Mouse (Mus musculus) ES-CJ7 (cell line): ENCODE data around the gene Atp6v1e2.

Source experiments
- DNase-seq: peaks from one replicate; pipeline ENCODE4 v3.0.0; 2011; ENCODE audit warnings: low read depth, low spot score

Gene Atp6v1e2

GRCm38 (mm10) chr17:86915540-86915939 lies 32.2 kb downstream of the Atp6v1e2 start:
- peak; percentile 44 for DNase-seq

GRCm38 (mm10) chr17:86913003-86913607 lies 34.6 kb downstream of the Atp6v1e2 start:
- no peak for DNase-seq

GRCm38 (mm10) chr17:86911261-86911660 lies 36.4 kb downstream of the Atp6v1e2 start:
- no peak for DNase-seq

DNA sequence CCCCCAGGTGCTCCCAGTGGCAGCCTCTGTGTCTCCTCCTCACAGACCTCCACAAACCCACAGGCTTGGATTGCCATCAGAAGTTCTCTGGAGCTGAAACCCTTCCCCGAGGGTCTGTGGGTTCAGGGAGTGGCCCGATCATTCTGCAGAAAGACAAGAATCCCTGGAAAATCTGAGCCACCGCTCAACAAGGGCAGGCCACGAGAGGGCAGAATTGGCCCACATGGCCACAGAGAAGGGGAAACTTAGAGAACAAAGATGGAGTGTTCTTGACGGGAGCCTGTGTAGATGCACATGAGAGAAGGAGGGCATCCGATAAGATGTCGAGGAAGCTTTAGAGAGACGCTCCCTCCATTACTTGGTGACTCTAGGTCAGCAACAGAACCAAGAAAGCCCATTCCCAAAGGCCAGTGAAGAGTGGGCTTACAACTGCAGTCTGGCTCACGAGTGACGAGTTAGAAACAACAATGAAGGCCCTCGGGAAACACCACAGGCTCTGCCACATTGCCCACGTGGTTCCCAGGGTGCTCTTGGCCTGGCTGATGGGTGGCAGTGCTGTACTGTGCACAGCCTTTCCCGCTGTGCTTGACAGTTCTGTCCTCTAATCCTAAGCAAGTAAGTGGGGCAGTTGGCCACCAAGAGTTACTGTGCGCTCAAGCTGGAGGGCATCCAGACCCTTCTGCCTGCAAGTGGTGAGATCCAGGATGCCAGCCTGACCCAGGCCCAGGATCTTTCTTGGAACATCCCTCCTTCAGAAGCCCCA lies 37.8 kb downstream of the Atp6v1e2 start:
- peak; percentile 31 for DNase-seq

- DNase-seq, result no peak
These were observed 39.4 kb downstream of the Atp6v1e2 start for GRCm38 (mm10) chr17:86908316-86908715.

- DNase-seq, result no peak
These were observed 40.6 kb downstream of the Atp6v1e2 start for GRCm38 (mm10) chr17:86907092-86907491.

DNA sequence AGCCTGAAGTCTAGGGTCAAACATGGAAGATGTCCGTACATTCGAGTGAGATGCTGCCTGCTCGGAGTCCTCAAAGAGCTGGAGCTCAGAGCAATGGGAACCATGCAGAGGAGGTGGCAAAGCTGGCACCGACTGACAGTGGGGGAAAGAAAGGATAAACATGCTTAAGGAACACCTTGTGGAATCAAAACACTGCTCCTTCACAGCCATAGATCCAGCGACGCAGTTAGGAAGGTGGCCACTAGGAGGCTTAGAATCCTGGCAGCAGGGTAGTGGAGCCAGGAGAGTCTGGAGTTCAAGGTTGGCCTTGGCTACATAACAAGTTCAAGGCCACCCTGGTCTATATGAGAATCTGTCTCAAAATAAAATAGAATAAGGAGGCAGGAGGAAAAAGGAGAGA lies 41.1 kb downstream of the Atp6v1e2 start:
- DNase-seq, result peak; percentile 54

DNA sequence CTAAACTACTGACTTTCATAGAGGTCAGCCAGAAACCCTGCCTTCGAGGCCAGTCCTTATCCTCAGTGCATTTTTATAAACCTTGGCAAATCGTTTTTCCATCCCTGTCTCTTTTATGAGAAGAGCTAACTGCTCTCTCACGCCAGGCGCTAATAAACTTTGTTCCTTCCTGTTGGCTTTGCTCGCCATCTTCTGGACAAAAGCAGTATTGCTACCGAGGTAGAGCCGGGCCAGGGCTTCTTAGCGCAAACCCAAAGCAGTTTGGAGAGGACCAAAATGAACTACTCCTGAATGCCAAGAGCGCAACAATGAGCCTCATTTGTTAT lies 41.6 kb downstream of the Atp6v1e2 start:
- peak; percentile 75 for DNase-seq

GRCm38 (mm10) chr17:86905297-86906135 lies 42.2 kb downstream of the Atp6v1e2 start:
- DNase-seq, result peak; percentile 52

DNA sequence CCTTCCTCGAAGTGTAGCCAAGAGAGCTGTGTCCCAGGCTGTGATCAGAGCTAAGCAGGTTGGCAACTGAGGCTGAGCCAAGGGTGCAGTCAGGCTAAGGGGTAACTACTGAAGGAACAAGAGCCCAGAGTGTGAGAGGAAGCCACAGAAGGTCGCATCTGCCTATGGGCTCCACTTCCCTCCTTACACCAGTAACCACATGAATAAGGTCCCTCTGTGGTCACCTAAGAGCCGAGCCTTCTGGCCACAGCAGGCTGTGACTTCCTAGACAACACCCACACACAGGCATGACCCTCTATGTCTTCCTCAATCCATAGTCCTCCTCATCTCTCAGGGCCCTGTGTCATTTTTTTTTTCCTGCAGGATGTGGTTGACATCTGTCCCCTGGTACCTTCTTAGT lies 43.5 kb downstream of the Atp6v1e2 start:
- DNase-seq, result no peak

DNA sequence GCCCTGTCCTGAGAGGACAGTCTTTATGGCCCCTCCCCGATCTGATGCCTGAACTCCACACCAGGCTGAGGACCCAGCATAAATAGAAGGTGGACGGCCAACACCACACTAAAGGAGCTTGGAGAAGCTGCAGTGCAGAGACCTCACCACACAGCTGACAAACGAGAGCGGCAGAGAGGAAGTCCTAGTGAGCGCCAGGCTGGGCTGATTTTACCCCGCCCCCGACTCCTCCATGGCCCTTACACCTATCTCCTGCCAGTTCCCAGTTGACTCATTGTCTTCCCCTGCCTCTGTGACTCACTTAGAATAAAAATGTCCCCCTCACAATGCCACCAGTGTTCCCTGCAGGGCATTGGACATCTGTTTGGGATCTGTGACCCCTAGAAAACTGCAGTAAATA lies 44.1 kb downstream of the Atp6v1e2 start:
- DNase-seq, result no peak

DNA sequence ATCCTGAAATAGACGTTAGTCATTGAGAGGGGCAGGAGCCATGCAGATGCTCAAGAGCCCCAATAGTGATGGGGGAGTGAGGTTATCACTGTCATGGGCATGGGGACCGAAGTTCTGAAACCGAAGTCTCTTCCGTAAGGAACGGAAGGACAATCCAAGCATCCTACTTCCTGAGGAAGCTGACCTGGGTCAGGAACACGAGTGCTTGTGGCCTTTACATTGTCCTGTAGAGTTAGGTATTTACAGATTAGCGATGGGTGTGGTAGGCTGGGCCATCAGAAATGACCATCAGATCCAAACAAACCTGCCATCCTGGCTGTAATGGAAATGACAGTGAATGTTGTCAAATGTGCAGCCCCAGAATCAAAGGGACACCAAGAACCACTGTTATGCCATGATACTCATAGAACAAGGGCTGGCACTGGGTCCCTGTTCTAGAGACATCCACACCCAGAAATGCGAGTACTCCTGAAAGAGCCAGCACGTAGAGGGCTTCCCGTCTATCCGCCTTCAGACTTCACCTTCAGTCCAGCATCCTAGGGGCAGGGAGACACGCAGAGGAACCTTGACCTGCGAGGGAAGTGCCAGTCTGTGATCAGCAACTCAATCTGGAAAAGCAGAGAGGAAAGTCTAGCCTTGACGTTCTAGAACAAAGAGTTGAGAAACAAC lies 45.2 kb downstream of the Atp6v1e2 start:
- no peak for DNase-seq

DNA sequence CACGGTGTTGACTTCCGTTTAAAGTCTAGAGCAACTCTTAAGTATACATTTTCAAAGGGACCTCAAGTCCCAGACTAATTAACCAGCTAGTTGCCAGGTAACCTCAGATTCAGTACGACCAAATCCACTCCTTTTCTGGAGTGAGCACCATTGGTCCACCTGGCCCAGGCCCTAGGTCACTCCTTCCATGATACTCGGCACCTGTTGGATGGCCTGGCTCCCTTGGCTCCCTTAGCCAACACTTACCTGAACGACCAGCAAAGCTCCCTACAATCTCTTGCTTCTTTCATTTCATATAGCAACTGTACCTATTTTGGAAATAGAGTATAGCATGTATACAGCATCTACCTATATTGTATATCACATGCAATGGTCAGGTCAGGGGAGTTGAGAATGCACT lies 47.1 kb downstream of the Atp6v1e2 start:
- no peak for DNase-seq

DNA sequence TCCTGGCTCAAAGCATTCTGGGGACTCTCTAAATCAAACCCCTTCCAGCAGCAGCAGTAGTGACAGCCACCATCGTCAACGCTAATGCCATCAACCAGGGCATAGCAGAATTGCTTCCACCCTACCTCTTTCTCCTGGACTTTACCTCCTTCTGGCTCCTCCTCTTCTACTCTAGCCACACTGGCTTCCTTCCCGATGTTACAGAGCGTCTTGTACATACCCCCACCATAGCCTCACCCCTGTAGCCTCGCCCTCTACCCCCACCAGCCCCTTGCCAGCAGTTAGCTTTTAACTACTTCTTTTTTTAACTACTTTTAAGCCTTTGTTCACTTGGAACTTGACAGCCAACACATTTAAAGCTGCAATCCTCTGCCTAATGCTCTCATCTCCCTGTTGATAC lies 47.9 kb downstream of the Atp6v1e2 start:
- DNase-seq, result no peak

DNA sequence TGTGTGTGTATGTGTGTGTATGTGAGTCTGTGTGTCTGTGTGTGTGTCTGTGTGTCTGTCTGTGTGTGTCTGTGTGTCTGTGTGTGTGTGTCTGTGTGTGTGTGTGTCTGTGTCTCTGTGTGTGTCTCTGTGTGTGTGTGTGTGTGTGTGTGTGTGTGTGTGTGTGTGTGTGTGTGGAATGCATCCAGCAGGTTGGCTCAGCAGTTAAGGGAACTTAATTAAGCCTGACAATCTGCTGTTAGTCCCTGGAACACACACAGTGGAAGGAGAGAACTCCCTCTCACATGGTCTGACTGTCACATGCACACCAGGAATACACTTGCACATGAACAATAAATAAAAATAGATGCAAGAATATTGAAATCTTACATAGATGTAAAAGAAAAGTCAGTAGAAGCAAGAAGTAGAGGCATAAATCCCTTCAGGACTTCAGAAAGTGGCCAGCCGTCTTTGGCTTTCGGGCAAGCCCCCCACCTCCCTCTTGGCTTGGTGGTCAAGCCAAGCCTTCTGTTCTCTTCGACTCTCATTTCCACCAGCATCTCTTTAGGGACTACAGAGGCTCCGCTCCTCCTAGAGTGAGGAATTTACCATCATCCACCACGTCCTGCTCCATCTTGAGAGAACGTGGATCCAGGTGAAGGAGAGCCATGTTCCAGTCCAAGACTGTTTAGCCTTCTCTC lies 50.1 kb downstream of the Atp6v1e2 start:
- DNase-seq, result no peak

DNA sequence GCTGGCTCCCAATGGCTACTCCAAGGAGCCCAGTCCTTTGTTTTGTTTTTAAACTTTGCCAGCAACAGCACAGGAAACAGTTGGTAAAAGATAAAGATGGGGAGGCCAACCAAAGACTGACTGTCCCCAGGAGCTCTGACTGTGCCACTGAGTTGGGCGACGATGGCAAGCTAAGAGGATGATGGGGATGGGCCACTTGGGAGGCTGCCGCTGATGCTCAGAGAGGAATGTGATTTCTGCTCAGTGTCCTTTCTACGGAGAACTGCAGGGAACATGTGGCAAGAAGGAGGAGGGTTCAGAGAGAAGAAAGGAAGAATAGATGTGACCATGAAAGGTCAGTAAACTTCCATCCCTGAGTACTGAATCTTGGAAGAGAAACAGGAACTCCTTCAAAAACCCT lies 52.5 kb downstream of the Atp6v1e2 start:
- no peak for DNase-seq
